Mouse (Mus musculus) heart, postnatal 4 days (tissue): ENCODE measurements around the gene Get4. TPM values are rescaled to one million over a fixed set of nuclear protein-coding genes. Genes with fewer than 3 reads are reported as not detected.

Source experiments
- DNase-seq: peaks from one replicate; pipeline ENCODE4 v3.0.0; 2021
- total RNA-seq, 2 experiments: library from RNA; stranded (reverse); gene quantifications; 2 replicates each; pipeline ENCODE4 v1.2.3; 2021

The Get4 gene
- 10 to 100 TPM; 76.4 to 80.4 TPM for total RNA-seq

DNA sequence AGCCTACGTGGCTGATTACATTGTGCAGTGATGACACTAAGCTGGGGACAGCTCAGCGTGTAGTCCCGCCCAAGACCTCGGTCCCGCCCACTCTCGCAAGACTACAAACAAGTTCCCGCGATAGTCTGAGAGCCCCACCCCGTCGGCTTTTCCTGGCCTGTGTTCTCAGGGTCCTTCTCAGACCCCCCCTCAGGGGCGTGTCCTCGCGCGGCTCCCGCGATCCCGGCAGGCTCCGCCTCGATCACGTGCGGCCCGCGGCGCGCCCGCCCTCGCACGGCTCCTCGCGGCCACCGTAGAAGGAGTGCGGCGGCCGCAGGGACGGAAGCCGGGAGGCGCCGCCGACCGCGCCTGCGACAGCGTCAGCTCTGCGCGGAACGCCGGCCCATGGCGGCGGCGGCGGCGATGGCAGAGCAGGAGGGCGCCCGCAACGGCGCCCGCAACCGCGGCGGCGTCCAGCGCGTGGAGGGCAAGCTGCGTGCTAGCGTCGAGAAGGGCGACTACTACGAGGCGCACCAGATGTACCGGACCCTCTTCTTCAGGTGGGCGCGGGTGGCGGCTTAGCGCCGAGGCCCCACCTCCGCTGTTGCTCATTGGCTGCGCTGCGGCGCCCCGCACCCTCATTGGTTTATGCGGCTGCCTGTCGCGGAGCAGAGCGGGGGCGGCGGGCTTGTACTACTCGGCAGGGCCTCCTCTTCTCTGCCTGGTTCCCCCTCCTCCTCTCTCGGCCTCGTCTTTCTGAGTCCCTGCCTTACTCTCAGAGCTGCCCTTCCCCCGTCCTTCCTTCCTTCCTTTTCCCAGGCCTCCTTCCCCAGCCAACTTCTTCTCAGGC lies at the start of gene Get4:
Get4 (plus strand) TSS at position 244 of the 829 bp plus-strand sequence.
- DNase-seq = peak; percentile 100

DNA sequence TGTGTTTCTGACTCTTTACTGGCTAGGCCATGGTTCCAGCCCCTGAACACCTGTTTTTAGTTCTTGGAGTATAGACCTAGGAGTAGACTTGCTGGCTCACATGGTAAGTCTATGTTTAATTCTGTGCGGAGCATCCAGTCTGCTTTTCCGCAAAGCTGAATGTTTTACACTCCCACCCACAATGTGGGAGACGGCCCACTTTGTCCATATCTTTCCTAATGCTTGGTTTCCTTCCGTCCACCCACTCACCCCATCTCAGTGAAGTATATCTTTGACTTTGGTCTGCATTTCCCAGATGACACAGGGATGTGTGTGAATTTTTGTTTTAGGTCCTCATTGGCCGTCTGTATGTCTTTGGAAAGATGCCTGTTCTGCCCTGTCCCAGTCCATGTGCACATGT lies 48.8 kb upstream of the Get4 start:
- no peak for DNase-seq

DNA sequence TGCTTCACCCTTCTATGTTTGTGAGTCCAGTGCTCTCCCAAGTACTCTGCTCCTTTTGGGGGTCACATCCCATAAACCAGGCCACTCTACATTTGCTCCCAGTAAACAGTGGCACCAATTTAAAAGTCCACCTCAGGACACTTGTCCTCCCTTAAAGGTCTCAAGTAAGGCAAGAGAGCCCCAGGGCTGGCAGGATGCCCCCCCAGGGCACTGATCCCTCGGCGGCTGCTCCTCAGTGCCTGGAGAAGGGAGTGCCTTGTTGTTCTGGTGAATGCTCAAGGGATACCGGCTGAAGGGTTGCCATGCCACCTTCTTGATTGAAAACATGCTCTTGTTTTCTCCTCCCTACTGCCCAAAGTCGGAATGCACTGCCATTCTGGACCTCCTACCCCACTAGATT lies 46.0 kb upstream of the Get4 start:
- DNase-seq = no peak

DNA sequence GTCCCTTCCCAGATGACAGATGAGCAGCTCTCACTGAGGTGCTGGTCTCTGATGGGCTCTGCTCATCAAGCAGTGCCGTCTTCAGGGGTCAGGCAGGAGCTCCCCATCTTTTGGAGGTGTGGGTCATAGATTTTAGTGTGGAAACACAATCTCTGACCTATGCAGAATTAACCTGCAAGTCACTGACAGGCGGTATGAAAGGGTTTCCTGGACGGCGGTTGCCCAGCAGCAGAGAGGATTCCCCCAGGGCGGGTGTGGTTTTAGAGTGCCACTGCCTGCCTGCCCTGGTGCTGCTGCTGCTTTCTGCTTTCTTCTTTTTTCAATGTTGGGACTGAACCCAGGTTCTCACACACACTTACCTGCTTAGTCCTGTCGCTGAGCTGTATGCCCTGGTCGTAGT lies 45.6 kb upstream of the Get4 start:
- DNase-seq = no peak

DNA sequence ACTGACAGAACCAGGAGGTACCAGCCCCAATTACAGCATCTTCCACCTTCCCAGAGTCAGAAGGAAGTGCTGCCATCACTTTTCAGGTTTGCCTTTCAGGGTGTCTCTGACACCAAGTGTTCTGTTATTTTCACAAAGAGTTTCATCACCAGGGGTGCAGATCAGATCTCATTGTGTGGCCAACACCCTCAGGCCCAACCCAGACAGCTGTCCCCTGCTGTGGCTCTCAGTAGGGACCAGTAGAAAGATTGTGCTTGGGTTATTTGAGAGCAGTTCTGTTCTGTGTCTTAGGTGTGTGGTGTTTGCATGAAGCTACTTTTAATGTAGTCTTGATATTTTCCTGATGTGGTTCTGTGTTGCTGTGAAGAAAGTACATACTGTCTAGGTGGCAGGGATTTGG lies 43.9 kb upstream of the Get4 start:
- no peak for DNase-seq

DNA sequence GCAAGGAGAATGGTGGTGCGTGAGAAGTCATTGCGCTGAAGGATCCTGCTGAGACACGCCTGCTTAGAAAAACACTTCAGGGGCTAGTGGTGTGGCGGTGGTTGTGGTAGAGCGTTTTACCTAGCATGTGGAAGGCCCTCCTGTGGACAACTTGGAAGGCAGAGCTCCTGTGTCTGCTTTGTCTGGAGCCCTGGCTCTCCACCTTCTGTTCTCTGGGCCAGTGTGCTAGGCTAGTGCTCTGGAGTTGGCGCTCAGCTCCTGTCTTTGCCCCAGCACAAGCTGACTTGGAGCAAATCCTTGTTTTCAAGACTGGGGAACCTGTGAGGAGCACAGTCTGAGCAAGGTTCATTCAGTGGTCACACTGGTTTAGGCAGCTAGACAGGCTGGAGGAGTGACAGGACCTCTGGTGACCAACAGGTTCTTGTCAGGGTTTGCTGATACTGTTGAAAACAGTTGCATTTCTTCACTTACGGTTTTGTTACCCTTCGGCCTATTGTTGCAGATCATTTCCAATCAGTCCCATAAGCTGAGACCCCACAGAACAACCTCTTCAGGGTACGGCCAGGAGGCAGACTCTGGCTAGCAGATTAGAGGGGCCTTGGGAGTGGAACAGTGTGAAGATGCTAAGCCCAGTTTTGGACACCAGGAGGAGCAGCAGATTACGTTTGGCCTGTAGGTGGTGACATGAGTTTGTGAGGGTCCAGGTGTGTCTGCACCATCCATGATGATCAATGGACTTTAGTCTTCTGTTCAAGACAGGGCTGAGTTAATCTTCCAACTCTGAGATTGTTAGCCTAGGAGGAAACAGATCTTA lies 43.0 kb upstream of the Get4 start:
- DNase-seq = peak; percentile 9

DNA sequence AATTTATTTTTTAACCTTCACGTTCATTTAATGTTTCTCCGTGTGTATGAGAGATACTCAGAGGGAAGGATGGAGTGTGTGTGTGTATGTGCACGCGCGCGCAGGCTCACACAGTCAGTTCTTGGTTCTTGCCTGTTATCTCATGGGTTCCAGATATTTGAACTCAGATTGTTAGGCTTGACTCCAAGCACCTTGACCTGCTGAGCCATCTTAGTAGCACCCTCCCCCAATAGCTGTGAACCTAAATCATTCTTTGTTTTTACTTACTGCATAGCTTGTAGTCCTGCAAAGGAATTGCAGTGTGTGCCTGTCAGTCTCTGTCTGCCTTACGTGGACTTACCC lies 42.5 kb upstream of the Get4 start:
- no peak for DNase-seq

DNA sequence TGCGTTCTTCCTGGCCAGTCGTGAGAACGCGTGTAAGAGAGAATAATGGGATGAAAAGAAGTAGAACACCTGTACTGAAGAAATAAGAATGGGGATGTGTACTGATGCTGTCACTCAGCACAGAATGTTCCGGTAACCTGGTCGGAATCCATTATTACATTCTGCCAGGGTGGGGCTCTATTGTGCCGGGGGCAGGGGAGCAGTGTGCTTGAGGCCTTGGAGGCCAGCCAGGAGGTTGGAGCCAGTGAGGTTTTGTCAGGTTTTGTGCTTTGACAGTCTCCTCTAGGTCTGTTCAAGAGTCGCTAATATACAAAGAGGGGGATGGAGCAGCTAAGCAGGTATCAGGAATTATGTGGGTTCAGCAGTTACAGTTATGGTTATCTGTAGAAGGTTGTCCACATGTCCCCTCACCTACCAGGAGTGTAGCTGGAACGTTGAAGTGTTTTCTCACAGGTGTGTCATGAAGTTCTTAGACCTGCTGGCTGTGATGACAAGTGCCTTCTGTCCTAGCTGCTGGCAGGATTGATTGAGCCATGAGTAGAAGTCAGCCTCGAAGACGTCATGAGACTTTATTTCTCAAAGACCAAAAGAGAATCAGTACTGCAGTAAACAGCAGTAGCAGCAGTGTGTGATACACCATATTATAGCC lies 40.3 kb upstream of the Get4 start:
- DNase-seq = peak; percentile 43

DNA sequence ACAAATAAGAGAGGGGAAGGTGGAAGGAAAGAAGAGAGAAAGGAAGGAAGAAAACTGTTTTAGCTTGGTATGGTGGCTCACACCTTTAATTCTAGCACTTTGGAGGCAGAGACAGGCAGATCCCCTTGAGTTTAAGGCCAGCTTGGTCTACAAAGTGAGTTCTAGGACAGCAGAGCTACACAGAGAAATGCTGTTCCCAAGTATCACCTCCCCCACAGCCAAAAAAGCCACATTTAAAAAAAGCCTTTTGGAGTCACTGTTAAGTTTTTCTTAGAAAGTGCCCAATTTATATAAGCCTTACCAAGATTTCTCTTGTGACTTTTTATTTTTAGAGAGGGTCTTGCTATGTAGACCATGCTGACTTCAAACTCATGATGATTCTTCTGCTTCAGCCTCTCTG lies 37.8 kb upstream of the Get4 start:
- no peak for DNase-seq

DNA sequence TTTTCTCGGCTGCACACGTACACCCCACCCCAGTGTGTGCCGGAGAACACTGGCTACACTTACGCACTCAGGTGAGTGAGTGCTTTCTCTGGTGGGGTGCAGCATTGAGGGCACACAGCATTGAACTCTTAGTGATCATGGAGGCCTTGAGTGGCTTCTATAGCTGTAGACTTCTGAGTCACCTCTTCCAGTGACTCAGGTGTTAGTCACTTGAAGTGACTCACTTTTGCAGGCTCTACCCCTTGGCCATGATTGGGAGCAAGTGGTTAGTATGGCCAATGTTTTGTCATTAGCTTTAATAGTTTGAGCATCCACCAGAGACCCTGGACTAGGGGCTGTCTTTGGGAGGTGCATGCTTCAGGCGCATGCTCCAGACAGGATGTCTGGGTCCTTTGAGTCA lies 36.9 kb upstream of the Get4 start:
- no peak for DNase-seq

DNA sequence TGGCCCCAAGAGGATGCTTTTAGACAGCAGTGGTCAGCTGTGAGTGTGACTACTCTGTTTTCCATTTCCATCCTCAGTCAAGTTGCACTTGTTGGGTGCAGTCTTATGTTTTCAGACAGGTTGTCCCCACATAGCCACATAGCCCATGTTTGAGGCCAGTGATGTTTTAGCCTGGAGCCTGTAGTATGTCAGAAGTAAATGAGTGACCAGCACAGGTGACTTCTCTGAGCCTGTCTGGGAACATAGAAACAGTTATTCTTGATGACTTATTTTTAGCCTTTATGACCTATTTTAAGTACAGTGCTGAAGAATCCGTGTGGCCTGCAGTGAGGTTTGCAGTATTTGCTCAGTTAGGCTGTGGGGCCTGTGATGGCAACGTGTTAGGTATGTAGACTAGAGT lies 36.0 kb upstream of the Get4 start:
- no peak for DNase-seq

DNA sequence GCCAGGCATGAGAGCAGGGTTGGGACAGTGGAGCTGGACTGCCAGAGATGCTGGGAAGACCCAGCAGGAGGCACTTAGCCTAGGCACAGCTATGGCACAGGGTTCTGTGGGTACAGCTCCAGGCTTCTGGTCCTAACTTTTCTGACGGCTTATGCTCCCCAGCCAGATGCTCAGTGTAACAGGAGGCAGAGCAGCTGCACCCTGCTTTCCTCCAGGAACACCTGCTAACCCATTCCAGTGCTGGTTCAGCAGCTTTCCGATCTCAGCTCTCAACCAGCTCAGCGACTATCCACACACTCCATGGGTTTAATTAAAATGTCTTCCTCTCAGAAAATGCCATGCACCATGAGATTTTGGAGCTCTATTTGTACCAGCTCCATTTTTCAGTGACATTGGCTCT lies 35.4 kb upstream of the Get4 start:
- DNase-seq = no peak

DNA sequence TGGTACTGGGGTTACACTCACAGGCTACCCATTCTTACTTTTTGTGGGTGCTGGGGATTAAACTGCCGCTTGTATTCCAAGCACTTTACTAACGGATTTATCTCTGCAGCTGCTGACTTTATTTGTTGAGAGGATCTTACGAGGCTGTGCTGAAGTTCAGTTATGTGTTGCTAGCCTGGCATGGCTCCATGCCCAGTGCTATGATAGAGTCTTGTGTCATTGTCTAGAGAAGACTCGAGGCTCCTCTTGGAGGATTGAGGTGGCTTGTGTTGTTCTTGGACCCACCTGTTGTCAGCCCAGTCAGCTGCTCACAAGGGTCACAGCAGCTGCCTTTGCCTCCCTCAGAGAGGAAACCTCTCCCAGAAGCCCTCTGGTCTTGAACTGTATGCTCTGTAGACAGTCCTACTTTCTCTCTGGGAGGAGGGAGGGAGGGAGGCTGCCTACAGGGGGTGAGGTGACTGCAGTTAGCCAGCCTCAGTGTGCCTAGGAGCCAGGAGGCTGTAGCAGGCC lies 32.1 kb upstream of the Get4 start:
- peak; percentile 20 for DNase-seq

DNA sequence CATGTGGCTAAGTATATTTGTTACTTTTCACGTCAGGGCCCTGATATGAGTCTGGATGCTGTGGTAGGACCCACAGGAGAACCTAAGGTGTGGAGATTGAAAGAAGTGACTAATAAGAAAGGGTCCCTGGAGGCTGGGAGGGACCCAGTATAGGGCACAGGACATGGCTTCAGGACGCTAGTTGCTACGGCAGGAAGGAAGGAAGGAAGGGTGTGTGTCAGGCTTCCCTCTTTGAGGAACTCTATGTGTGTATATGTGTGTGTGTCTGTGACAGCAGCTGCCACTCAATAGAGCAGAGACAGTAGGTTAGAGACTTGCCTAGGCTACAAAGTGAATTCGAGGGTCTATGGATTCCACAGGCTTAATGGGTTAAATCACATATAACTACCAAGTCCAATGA lies 31.5 kb upstream of the Get4 start:
- DNase-seq = no peak

DNA sequence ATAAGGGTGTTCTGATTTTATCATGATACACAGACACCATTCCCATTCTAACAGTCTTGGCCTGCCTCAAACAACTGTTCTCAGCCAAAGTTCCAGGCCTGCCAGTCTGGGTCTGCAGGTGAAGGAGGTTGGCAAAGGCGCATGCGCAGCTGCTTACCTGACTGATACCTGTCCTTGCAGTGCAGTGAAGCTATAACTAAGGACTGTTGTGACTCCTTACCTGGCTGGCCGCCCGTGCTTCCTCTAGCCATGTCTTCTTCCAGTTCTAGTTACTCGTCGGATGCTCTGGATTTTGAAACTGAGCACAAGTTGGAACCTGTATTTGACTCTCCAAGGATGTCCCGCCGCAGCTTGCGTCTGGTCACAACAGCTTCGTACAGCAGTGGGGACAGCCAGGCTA lies 28.8 kb upstream of the Get4 start:
- DNase-seq = no peak

DNA sequence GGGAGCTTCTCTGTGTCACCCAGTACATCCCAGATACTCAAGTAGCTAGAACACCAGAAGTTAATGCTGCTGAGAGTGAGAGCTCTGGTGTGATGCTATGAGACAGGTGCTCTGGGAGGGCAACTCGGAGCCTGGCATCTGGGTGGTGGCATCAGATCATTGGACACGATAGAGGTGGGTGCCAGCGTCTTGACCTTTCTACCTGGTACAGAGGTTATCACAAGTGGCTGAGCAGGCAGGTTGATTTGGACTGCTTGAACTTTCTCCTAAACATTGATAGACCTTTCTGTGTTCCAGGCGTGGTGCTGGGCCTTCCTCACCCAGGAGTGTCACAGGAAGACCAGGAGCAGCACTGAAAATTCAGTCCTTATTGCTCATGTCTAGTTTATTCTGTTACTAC lies 24.9 kb upstream of the Get4 start:
- DNase-seq = no peak

DNA sequence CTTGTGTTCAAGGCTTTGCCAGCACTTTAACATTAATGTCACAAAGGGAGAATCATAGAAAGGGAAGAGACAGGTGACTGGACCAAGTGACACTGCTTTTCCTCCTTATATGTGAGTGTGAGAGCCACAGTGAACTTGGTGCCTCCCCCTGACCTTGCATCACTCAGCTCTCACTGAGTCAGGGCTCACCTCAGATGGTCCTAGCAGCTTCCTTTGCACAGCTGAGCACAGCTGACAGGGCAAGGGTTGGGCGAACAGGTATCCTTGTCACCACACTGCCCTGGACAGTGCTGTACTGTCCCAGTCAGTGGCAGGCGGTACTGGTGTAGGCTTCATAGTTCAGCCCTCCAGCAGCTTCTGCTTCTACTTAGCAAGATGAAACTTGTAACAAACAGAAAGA lies 24.5 kb upstream of the Get4 start:
- DNase-seq = no peak

DNA sequence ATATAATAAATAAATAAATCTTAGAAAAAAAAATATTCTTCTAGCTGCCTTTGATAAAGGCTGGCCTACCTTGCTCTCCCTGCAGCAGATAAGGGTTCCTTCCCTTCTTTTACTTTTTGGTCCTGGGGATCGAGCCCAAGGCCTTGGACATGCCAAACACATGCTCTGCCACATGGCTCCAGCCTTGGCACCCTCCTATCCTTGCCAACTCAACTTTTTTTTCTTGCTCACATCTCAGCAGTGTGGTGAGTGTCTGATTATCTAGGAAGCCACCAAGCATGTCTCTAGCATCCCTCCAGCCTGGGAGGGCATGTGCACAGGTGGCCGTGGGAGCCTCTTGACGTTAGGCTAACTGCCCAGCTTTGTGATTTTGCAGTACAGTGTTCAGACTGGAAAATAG lies 23.8 kb upstream of the Get4 start:
- no peak for DNase-seq

DNA sequence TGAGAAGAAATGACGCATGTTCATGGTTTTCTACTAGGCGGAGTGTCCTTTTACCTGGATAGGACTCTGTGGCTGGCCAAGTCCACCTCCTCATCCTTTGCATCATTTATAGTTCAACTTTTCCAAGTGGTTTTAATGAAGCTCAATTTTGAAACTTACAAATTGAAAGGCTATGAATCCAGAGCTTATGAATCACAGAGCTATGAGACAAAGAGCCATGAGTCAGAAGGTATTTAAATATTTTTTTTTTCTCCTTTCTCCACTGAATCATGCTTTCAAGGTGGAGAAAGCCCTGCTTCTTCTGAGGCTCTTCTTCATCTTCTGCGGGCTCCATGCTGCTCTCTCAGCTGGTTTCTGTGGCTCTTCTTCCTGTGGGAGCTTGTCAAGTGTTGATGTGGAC lies 22.4 kb upstream of the Get4 start:
- DNase-seq = no peak

DNA sequence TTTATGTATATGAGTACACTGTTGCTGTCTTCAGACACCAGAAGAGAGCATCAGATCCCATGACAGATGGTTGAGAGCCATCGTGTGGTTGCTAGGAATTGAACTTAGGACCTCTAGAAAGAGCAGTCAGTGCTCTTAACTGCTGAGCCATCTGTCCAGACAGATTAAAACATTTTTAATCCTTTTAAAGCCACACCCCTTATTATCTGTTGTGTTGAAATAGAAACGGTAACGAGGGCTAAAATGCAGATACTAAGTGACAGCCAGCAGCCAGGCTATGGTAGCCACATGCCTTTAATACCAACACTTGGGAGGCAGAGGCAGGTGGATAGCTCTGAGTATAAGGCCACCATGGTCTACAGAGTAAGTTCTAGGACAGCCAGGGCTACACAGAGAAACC lies 20.0 kb upstream of the Get4 start:
- DNase-seq = no peak

DNA sequence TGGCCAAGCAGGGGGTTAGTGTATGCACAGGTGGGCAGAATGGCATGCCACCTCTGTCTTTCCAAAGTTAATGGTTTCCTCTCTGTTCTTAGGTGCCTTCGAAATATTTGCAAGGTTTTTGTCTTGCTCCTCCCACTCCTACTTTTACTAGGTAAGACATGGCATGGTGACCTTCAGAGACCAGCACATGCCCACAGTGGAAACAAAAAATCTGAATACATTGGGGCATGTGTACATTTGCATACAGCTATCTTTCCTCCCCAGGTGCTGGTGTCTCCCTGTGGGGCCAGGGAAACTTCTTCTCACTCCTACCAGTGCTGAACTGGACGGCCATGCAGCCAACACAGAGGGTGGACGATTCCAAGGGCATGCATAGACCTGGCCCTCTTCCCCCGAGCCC lies 17.7 kb upstream of the Get4 start:
- DNase-seq = no peak

DNA sequence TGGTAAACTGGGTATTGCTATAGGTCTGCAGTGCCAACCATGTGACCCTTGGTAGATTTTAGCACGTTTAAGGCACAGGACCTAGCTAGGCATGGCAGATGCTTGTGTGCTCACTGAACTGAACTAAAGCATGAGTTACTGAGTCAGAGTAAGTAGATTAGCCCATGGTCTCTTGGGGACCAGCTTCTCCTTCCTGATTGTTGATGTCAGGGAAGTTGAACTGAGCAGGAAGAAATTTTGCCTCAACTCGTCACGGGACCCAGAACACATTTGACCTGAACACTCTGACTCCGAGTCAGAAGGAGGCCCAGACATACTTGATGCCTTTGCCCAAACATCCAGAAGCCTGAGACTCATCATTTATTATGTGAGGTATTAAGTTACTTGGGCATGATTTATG lies 14.7 kb upstream of the Get4 start:
- no peak for DNase-seq

DNA sequence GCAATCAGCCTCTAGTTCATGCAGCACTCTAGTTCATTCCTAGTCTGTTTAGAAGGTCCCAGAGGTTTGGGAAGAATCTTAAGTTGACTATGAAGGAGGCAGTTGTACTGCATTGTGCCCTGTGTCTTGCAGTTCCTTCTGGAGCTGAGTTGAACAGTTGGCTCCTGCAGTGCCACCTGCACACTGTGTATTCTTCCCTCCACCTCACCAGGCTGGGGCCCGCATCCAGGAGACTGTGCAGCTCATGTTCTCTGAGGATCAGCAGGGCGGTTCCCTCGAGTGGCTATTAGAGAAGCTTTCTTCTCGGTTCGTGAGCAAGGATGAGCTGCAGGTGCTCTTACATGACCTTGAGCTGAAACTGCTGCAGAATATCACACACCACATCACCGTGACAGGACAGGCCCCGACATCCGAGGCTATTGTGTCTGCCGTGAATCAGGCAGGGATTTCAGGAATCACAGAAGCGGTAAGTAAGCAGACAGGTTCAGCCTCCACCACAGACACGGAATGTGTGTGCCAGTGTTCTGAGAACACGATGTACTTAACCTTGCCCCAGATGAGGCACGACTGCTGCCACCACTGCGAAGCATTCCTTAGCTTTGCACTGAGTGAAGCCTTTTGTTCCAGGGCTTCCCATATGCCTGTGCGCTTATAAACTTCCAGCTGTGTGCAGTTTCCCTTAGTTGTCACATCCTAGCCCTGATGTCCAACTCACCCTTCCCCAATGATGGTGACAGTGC lies 10.9 kb upstream of the Get4 start:
- no peak for DNase-seq
